Mouse (Mus musculus): ENCODE measurements around the gene Vwa1.
"Not testable (repeated sequence)": the region's sequence is repeated elsewhere in the genome, so short reads cannot be mapped to it uniquely, and the experiment has no call there.

The Vwa1 gene

DNA sequence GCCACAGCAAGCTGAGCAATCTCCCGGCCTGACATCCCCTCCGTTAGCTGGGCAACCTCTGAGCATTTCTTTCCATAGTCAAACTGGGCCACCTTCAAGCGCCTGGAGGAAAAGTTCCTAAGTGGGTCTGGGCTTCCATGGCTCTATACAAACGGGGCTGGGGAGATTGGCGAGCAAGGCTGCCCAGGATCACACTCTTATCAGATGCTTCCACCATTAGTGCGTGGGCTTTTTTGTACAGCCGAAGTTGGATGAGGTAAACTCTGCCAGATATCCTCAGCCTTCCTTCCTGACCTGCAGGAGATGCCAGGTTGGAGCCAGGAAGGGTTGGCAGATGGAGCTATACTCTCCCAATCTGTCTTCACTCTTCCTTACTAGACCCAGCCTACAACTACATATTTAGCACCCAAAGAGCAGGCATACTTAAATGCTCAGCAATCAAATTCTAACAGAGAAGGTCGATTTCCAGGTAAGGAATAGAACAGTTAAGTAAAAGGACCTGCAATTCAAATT lies 28.4 kb downstream of the Vwa1 start:
- in situ Hi-C loops (cut with MboI; ENCODE audit: low sequenced_read_pairs) = no loop called here

DNA sequence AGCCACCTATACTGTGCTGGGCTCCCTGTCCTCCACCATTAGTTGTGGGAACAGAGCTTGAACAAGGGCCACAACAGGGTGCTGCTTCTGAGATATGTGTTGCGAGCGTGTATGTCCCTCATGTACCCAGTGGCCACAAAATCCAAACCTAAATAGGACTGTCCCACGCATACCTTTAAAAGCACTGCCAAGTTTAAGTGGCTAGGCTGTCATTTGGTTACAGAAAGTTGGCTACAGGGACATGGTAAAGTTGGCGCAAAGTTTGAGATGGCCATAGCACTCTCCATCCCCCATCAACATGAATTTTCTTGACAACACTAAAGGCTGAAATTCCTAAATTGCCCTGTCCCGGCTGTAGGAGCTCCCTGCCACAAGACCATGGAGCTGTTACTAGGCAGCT lies 29.4 kb downstream of the Vwa1 start:
- in situ Hi-C loops (cut with MboI; ENCODE audit: low sequenced_read_pairs) = no loop called here

DNA sequence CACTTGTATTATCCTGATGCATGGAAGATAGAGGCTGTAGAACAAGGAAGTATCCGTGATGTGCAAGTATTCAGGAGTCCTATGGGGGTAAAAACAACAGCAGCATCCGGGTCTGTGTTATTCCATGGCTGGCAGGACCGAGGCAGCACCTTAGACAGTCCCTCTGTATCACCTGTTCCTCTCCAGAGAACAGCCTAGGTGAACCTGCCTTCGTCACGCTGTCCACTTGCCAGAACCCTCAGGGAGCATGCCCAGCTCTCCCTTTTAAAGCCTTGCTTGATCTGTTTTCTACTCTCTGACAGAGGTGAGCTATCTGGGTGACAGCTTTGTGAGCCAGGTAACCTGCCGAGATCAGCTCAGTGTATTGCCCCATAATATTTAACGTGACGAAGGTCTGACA lies 30.0 kb downstream of the Vwa1 start:
- in situ Hi-C loops (cut with MboI; ENCODE audit: low sequenced_read_pairs) = no loop called here

DNA sequence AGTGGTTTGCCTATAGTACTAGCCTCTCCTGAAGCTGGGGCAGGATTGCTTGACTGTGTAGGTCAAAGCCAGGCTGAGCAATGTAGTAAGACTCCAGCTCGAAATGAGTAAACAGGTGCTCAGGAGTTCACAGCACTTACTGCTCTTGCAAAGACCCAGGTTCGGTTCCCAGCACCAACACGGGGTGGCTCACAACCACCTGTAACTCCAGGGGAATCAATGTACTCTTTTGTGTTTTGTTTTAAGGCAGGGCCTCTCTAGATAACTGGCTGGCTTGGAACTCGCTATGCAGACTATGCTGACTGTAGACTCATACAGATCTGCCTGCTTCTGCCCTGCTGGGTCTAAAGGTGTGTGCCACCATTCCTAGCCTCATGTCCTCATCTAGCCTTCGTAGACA lies 31.8 kb downstream of the Vwa1 start:
- in situ Hi-C loops (cut with MboI; ENCODE audit: low sequenced_read_pairs) = no loop called here

DNA sequence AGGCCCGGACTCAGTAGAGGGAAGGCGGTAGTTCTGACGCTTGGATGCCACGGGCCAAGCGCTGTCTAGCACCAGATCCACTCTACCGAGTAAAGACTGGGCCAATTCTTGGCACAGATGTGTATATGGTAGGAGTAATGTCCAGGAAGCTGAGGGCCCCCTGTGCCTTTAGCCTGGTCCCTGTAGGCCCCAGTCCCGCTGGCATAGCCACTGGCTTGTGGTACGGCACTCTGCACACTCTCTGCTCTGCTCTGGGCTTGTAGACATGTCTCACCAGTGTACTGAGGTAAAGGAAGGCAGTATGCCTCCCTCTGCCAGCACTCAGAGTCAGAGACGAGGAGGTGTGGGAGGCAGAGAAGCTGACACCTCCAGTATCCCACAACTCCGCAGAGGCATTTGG lies 33.8 kb downstream of the Vwa1 start:
- in situ Hi-C loops (cut with MboI; ENCODE audit: low sequenced_read_pairs) = not testable (repeated sequence)

DNA sequence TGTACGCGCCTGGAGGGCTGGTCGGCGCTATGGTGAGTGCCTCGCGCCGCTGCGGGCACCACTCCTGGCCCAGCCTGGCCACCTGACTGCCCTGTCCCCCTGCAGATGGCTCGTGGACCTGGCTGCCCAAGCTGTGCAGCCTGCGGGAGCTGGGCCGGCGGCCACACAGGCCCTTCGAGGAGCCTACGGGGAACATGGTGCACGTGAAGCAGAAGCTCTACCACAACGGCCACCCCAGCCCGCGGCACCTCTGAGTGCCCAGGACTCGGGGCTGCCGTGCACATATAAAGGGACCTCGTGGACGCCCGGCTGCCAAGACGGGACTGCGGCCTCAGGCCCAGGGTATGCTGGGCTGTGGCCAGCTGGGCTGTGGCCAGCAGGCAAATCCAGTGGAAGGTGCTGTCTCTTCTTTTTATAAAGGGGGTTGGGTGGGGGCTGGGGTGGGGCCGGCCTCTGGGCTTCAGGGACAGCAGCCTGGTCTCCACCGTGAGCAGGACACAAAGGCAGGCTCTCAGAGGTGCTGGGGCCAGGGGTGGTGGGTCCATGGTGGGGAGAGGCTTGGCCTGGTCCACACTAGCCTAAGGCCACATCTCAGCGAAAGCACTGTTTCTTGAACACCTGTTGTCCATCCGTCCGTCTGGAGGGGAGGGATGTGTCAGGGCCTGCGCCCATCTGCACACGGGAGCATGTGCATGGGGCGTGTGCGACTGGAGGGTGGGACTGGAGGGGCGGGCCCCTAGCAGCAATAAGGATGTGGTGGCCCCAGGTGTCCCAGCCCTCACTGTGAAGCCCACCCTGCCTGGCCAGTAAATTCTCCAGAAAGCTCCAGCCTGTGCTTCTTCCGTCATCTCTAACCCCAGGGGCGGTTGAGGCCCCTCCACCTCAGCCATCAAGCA lies 34.5 kb downstream of the Vwa1 start:
- in situ Hi-C loops (cut with MboI; ENCODE audit: low sequenced_read_pairs) = no loop called here

DNA sequence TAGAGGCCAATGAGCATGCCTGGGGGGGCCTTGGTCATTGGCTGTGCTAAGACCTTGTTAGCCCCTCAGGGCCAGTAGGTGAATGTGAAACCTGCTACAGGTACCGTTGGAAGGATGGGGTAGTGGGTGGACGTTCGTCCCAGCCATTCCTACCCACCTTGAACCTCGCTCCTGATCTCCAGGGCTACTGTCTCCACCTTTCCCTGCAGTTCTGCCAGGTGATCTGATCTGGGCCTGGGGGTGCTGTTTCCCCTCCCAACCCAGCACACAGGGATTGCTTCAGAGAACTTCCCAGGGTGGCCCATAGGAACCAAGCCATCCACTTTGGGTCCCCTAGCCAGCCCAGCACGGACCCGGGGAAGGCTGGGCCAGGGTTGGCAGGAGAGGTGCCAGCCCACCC lies 35.3 kb downstream of the Vwa1 start:
- in situ Hi-C loops (cut with MboI; ENCODE audit: low sequenced_read_pairs) = no loop called here

DNA sequence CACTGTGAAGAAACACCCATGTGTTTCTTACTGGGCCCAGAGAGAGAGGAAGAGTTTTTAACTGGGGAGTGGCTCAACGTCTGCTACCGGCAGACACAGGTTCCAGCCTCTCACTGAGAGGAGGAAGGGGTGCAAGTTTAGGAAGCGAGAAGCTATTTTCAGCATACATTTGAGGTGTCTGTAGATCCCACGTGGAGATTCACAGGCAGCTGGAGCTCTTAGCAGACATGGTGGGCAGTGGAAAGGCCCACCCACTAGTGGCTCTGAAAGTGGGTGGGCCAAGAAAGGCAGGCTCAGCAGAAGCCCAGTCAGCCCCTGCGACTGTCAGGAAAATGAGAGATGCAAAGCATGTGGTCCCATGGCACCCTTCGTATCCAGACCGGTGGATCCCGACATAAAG lies 36.2 kb downstream of the Vwa1 start:
- in situ Hi-C loops (cut with MboI; ENCODE audit: low sequenced_read_pairs) = no loop called here

DNA sequence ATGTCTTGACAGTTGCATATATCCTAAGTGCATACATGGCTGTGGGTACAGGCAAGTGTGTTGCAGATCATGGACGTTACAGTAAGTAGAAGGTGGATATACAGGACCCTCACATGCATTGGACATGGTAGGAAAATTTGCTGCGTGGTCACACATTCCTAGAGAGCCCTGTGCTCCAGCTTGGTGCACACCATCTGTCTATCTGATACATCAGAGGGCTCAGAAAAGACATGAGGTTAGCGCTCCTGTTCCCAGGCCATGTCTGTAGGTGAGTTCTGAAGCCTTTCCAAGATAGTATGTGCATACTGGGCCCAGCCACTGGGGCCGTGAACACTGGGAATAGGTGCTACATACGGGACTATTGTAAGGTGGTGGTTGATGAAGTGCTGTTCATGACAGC lies 38.1 kb downstream of the Vwa1 start:
- in situ Hi-C loops (cut with MboI; ENCODE audit: low sequenced_read_pairs) = no loop called here

DNA sequence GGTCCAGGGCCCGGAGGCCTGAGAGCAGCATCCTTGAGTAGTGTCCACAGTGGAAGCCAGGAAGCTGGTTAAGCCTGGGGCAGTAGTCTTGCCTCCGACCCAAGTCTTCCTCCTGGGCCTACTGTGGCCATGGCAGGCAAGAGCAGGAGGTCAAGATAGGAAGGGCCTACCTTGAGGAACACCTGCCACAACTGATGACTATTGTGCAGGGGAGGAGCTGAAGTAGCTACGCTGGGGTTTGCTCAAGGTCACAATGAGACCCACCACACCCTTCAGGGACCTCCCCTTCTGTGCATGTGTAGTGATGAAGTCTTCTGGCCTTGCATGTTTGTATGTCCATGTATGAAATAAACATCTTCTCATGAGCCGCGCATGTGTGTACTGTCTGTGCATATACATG lies 38.7 kb downstream of the Vwa1 start:
- in situ Hi-C loops (cut with MboI; ENCODE audit: low sequenced_read_pairs) = no loop called here

DNA sequence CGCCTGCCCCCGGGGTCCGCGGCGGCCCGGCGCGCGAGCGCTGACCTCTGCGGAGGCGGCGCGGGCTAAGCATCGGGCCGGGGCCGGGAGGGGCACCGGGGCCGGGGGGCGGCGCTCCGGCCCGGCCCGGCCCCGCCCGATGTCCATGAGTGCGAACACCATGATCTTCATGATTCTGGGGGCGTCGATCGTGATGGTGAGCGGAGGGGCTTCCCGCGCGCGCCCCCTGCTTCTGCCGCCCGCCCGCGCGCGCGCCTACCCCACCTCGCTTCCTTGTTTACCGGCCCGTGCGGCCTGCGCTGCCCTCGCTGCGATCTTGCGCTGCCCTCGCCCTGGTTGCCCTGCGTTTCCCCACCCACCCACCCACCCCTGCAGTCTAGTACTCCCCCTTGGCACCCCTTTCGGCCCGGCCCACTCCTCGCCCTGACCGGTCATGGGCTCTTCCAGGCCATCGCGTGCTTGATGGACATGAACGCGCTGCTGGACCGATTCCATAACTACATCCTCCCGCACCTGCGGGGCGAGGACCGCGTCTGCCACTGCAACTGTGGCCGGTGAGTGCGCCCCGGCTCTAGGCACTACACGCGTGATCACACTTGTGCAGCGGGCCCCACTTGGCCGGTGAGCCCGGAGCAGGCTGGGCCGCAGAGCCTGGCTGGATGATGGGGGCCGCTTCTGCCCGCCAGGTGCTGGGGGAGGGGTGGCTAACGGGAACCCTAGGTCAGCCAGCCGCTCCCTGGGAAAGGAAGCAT lies 39.4 kb downstream of the Vwa1 start:
- in situ Hi-C loops (cut with MboI; ENCODE audit: low sequenced_read_pairs) = no loop called here

DNA sequence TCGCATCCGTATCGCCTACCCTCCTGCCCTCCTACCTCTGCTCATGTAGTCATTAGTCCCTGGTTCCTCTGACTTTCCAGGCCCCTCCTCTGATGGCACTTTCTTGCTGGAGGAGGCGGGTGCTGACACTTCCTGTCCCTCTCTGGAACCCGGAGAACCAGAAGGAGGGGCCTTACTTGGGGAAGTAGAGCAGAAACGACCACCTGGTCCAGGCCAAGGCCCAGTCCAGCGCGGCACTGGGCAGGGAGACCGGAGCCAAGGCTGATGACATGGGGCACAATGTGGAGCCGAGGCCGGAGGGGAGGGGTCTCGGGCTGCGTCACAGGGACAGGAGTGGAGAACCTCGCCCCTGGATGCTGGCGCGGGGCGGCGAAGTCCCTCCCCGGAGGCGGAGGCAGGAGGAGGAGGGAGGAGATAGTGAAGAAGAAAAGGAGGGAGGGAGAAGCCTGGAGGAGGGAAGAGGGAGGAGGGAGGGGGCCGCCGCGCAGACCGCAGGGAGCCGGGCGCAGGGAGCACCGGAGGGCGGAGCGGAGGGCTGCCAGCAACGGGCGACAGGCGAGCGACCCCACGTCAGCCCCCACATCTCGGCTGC lies 40.1 kb downstream of the Vwa1 start, which contains the start of gene Tmem240:
Tmem240 (plus strand) TSS at position 451 of the 592 bp plus-strand sequence.
- in situ Hi-C loops (cut with MboI; ENCODE audit: low sequenced_read_pairs) = no loop called here

DNA sequence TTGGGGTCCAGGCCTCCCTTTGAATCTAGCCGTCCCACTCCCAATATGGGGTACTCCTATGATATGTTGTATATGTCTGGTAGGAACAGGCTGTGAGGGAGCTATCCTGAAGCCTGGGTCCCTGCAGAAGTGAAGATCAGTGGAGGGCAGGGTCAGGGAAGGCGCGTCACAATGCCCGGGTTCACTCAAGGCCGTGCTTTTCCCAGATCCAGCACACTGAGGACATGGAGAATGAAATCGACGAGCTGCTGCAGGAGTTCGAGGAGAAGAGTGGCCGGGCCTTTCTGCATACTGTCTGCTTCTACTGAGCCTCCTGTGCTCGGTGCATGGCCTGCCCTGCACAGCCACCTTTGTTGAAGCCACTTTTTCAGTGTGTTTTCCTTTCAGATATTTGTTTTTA lies 41.2 kb downstream of the Vwa1 start:
- in situ Hi-C loops (cut with MboI; ENCODE audit: low sequenced_read_pairs) = no loop called here

DNA sequence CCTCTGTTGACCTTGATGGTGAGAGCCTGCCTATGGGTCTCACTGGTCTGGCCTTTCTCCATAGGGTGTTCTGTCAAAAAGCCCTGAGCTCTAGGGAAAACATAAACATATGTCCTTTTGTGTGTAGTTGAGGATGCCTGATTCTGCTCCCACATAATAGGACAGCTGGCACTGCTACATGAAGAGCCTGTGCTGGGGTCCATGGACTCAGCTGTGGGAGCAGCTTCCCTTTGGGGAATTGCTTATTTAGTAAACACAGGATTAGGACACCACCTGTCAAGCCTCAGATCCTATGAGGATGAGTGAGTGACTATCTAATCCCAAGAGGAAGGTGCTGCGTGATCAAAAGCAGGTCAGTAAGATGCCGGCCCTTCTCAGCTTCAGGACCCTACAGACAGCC lies 46.5 kb downstream of the Vwa1 start:
- in situ Hi-C loops (cut with MboI; ENCODE audit: low sequenced_read_pairs) = no loop called here

DNA sequence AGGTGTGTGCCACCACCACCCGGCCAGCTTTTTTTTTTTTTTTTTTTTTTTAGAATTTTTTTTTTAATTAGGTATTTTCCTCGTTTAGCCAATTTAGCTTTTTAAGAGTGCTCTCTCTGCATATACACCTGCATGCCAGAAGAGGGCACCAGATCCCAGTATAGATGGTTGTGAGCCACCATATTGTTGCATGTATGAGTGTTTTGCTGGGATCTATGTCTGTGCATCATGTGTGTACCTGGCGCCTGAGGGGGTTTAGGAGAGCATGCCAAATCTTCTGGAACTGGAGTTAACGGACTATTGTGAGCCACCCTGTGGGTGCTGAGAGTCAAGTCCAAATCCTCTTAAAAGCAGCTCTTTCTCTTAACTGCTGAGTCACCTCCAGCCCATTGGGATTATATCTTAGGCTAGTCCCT lies 52.8 kb downstream of the Vwa1 start:
- in situ Hi-C loops (cut with MboI; ENCODE audit: low sequenced_read_pairs) = no loop called here

All from CH12F3 (cell line).